Mouse (Mus musculus): ENCODE results near the gene Slmap. TPM values are rescaled to one million over a fixed set of nuclear protein-coding genes. Genes with fewer than 3 reads are reported as not detected.
"Not testable (repeated sequence)": the region's sequence is repeated elsewhere in the genome, so short reads cannot be mapped to it uniquely, and the experiment has no call there.

Slmap gene
- 100 to 1,000 TPM in 1 of 2 experiments, 10 to 100 TPM in 1; 99.2 to 104 TPM for total RNA-seq (2021)

GRCm38 (mm10) chr14:26534757-26535479, at the start of gene Slmap:
Gene Slmap (minus strand): TSS chr14:26534931.
- DNase-seq = peak; percentile 97 to 98

- no peak for DNase-seq
These were observed 48.9 kb upstream of the Slmap start for GRCm38 (mm10) chr14:26583645-26584044.

- DNase-seq = peak; percentile 86
These were observed 44.9 kb upstream of the Slmap start for GRCm38 (mm10) chr14:26579346-26580343.

GRCm38 (mm10) chr14:26578791-26579191, 44.1 kb upstream of the Slmap start:
- DNase-seq = no peak

GRCm38 (mm10) chr14:26576255-26576780, 41.6 kb upstream of the Slmap start:
- no peak for DNase-seq

- DNase-seq = not testable (repeated sequence)
These were observed 38.8 kb upstream of the Slmap start, which contains the start of gene Dennd6a for GRCm38 (mm10) chr14:26573556-26573955. Gene Dennd6a (plus strand): TSS chr14:26573856.

GRCm38 (mm10) chr14:26571951-26572675, 37.4 kb upstream of the Slmap start:
- no peak for DNase-seq

GRCm38 (mm10) chr14:26569880-26570279, 35.1 kb upstream of the Slmap start:
- DNase-seq = no peak

- DNase-seq = no peak
These were observed 27.5 kb upstream of the Slmap start for GRCm38 (mm10) chr14:26562247-26562646.

- no peak for DNase-seq
These were observed 23.8 kb upstream of the Slmap start for GRCm38 (mm10) chr14:26558536-26558935.

GRCm38 (mm10) chr14:26557581-26557980, 22.9 kb upstream of the Slmap start:
- no peak for DNase-seq

- DNase-seq = no peak
These were observed 18.1 kb upstream of the Slmap start for GRCm38 (mm10) chr14:26552853-26553252.

GRCm38 (mm10) chr14:26552441-26552840, 17.7 kb upstream of the Slmap start:
- DNase-seq = no peak

GRCm38 (mm10) chr14:26550712-26551111, 16.0 kb upstream of the Slmap start:
- no peak for DNase-seq

GRCm38 (mm10) chr14:26547516-26548488, 13.1 kb upstream of the Slmap start:
- DNase-seq = no peak

GRCm38 (mm10) chr14:26542136-26542535, 7.4 kb upstream of the Slmap start:
- DNase-seq = no peak

GRCm38 (mm10) chr14:26540577-26540976, 5.8 kb upstream of the Slmap start:
- no peak for DNase-seq

GRCm38 (mm10) chr14:26539241-26539640, 4.5 kb upstream of the Slmap start:
- DNase-seq = no peak

- peak; percentile 30 to 42 for DNase-seq
These were observed 642 bp downstream of the Slmap start for GRCm38 (mm10) chr14:26533821-26534756.

- no peak for DNase-seq
These were observed 1.5 kb downstream of the Slmap start for GRCm38 (mm10) chr14:26533267-26533666.
